Mouse (Mus musculus): ENCODE measurements at regions not wholly inside any gene's neighbourhood (a gene's known extent, or its start where the extent isn't known, plus 50 kb on each side); places are given as distances from the start of the nearest gene placed in this dataset.

- TF ChIP-seq CTCF (conservative IDR thresholded peaks at IDR 0.05 in 1 of 2, IDR thresholded peaks at IDR 0.05 in 1 of 2; ENCODE audit: low read depth in 2 of 2, low read length in 2 of 2), result no peak
- no peak for TF ChIP-seq KAT2A (IDR thresholded peaks at IDR 0.05; ENCODE audit: insufficient replicate concordance, low read length)
- TF ChIP-seq ZC3H11A (IDR thresholded peaks at IDR 0.05; ENCODE audit: low read depth, low read length), result no peak
- TF ChIP-seq IRF4 (IDR thresholded peaks at IDR 0.05; ENCODE audit: low read depth, low read length), result no peak
- TF ChIP-seq E2F4 (IDR thresholded peaks at IDR 0.05; ENCODE audit: insufficient replicate concordance, low read depth, low read length), result no peak
- TF ChIP-seq TCF12 (IDR thresholded peaks at IDR 0.05; ENCODE audit: low read depth, low read length), result no peak
- TF ChIP-seq JUND (conservative IDR thresholded peaks at IDR 0.05; ENCODE audit: low read depth, low read length), result no peak
Measured at GRCm38 (mm10) chr10:117925186-117925585, 79.4 kb upstream of the Rap1b start.

All from CH12.LX (cell line).